Mouse (Mus musculus) kidney, embryonic 16.5 days (tissue): ENCODE data around the gene Znfx1. TPM values are rescaled to one million over a fixed set of nuclear protein-coding genes. Genes with fewer than 3 reads are reported as not detected.

Experiments used
- ATAC-seq: fragments of 200-750 bp; cut with Nextera tagmentation; 2 replicates; pipeline ENCODE4 v1.8.0; 2017; ENCODE audit warnings: moderate TSS enrichment; ENCODE audit not compliant: low FRiP score, low TSS enrichment
- H3K27ac ChIP-seq: fragments of 300-500 bp; sonication (generic); 2 replicates; pipeline ENCODE4 v1.5.1; 2014; ENCODE audit warnings: low read length
- H3K27me3 ChIP-seq: fragments of 300-500 bp; sonication (generic); 2 replicates; pipeline ENCODE4 v1.6.1; 2014; ENCODE audit warnings: low read length, control low read depth, mixed read lengths; ENCODE audit not compliant: insufficient read depth
- H3K36me3 ChIP-seq: fragments of 300-500 bp; sonication (generic); 2 replicates; pipeline ENCODE4 v1.6.1; 2014; ENCODE audit warnings: low read length, control low read depth, mixed read lengths; ENCODE audit not compliant: insufficient read depth
- H3K4me1 ChIP-seq: fragments of 300-500 bp; sonication (generic); 2 replicates; pipeline ENCODE4 v1.6.1; 2014; ENCODE audit warnings: low read length, control low read depth, mixed read lengths; ENCODE audit not compliant: insufficient read depth
- H3K4me2 ChIP-seq: fragments of 300-500 bp; sonication (generic); replicated peaks from 2 replicates; pipeline ENCODE4 v1.6.1; 2014; ENCODE audit warnings: low read depth, low read length
- H3K4me3 ChIP-seq: fragments of 300-500 bp; sonication (generic); 2 replicates; pipeline ENCODE4 v1.5.1; 2014; ENCODE audit warnings: mild to moderate bottlenecking, low read length
- H3K9ac ChIP-seq: fragments of 300-500 bp; sonication (generic); replicated peaks from 2 replicates; pipeline ENCODE4 v1.6.1; 2014; ENCODE audit warnings: low read length
- H3K9me3 ChIP-seq: fragments of 300-500 bp; sonication (generic); 2 replicates; pipeline ENCODE4 v1.6.1; 2016; ENCODE audit warnings: low read length, control low read depth
- WGBS: fragments of 180-500 bp; shearing (Covaris S2); extraction: QIAGEN DNeasy Blood & Tissue Kit; methylation state at CpG from one replicate; pipeline ENCODE4 v1.1.7; 2014; 5-methylcytosine and 5-hydroxymethylcytosine counted together
- polyA plus RNA-seq: library from polyadenylated mRNA; unstranded; fragments of >200 nt; fragmentation: Nextera tagmentation; extraction: Ambion mirVana; gene quantifications from 2 replicates; pipeline ENCODE4 v1.2.1, GENCODE M21; 2015

Gene Znfx1
- polyA plus RNA-seq, 1 experiment from 2014 or later, result 11.8 TPM

DNA sequence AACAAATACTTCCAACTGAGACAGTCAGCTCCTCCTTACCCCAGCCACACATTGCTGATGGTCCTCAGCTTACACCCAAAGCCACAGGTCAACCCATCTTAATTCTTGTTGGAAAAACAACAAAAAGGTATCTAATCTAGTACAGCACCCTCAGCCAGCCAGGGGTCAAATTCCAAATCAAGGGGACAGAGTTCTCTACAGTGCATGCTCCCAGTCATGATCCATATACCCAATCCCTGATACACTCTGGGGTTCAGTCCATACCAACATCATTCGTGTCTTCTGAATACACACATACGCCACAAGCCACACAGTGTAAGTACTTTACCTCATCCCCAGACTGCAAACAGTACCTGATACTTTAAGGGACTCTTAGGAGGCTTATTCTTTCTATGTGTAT lies 56.5 kb downstream of the Znfx1 start:
- no peak overlapping the region for H3K9ac ChIP-seq
- H3K4me1 ChIP-seq, result no peaks in the 10 kb centered on the region
- no peaks in the 10 kb centered on the region for H3K27me3 ChIP-seq
- H3K4me2 ChIP-seq, result no peak overlapping the region
- H3K27ac ChIP-seq, result no peak overlapping the region
- 90% methylated on average over 2 of the region's 2 CpGs for WGBS
- no peaks in the 10 kb centered on the region for H3K36me3 ChIP-seq
- no peak overlapping the region for H3K4me3 ChIP-seq
- no peak for ATAC-seq
- no peaks in the 10 kb centered on the region for H3K9me3 ChIP-seq

DNA sequence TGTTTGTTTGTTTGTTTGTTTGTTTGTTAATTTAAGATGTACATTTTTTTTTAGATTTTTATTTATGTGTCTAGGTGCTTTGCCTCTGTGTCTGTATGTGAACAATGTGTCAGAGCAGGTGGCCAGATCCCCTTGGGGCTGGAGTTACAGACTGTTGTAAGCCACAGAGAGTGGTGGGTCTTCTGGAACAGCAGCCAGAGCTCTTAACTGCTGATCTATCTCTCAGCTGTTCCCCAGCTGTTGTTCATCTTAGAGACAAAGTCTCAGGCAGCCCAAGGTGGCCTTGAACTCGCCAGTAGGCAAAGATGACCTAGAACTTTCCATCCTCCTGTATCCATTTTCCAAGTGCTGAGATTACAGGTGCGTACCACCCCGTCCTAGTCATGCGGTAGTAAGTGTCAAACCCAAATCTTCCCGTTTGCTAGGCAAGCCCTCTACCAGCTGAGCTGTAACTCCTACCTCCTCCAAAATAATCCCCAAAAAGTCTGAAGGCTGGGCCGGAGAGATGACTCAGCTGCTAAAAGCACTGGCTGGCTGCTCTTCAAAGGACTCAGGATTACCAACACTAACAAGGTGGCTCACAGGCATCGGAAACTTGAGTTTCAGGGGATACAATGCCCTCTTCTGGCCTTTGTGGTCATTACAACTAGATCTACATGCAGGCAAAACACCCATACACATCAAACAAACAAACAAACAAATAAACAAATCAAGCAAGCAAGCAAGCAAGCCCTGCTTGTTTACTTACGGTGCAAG lies 58.5 kb downstream of the Znfx1 start:
- Histone ChIP-seq H3K9me3 (no peaks in the 10 kb centered on the region), H3K27ac (no peak overlapping the region), H3K4me3 (no peak overlapping the region), H3K36me3 (no peaks in the 10 kb centered on the region), H3K9ac (no peak overlapping the region), H3K4me1 (no peaks in the 10 kb centered on the region), H3K27me3 (no peaks in the 10 kb centered on the region), H3K4me2 (no peak overlapping the region)
- 44% methylated on average over 8 of the region's 8 CpGs for WGBS
- no peak for ATAC-seq

DNA sequence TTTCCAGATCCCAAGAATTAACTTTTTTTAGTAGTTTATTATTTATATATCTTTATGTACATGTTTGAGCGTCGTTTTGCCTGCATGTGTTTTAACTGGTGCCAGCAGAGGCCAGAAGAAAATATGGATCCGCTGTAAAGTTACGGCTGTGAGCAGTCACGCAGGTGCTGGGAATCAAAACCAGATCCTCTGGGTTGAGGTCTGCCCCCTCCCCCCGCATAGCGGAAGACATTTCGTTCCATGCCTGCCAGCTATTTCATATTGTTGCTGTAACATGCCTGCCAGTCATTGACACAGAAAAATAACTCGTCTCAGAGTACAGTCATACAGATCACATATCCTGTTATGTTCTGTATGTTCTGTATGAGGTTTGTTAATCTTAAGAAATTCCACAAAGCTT lies 61.3 kb downstream of the Znfx1 start:
- H3K4me3 ChIP-seq, result no peak overlapping the region
- no peaks in the 10 kb centered on the region for H3K9me3 ChIP-seq
- no peak overlapping the region for H3K27ac ChIP-seq
- ATAC-seq, result no peak
- H3K36me3 ChIP-seq, result no peaks in the 10 kb centered on the region
- H3K4me1 ChIP-seq, result peaks cover 4% of the 10 kb centered on the region; the same call in 1 of the 2 replicates
- WGBS, result 80% methylated on average over 9 of the region's 9 CpGs
- H3K27me3 ChIP-seq, result no peaks in the 10 kb centered on the region
- no peak overlapping the region for H3K4me2 ChIP-seq
- no peak overlapping the region for H3K9ac ChIP-seq

DNA sequence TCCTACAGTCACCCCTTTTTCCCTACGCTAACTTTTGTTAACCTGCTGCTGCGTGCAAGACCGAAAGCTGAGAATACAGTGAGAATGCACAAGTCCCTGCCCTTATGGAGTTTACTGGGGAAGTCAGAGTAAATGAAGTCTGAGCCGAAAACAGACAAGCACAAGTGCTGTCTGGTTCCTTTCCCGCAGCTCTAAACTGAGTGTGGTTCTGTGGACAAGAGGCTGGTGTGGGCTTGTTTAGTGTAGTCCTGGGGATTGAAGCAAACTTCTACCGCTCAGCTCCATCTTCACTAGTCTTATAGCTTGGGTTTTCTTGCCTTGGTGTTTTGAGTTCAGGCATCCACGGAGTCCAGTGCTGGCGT lies 66.3 kb downstream of the Znfx1 start:
- 40% methylated on average over 8 of the region's 8 CpGs for WGBS
- Histone ChIP-seq H3K27me3 (no peaks in the 10 kb centered on the region), H3K27ac (peak overlapping the region; percentile 51), H3K9me3 (no peaks in the 10 kb centered on the region), H3K9ac (peak overlapping the region; percentile 59), H3K4me2 (peak overlapping the region; percentile 47), H3K4me1 (peaks cover 38% of the 10 kb centered on the region), H3K4me3 (peak overlapping the region; percentile 96), H3K36me3 (no peaks in the 10 kb centered on the region)
- ATAC-seq, result peak; percentile 32

DNA sequence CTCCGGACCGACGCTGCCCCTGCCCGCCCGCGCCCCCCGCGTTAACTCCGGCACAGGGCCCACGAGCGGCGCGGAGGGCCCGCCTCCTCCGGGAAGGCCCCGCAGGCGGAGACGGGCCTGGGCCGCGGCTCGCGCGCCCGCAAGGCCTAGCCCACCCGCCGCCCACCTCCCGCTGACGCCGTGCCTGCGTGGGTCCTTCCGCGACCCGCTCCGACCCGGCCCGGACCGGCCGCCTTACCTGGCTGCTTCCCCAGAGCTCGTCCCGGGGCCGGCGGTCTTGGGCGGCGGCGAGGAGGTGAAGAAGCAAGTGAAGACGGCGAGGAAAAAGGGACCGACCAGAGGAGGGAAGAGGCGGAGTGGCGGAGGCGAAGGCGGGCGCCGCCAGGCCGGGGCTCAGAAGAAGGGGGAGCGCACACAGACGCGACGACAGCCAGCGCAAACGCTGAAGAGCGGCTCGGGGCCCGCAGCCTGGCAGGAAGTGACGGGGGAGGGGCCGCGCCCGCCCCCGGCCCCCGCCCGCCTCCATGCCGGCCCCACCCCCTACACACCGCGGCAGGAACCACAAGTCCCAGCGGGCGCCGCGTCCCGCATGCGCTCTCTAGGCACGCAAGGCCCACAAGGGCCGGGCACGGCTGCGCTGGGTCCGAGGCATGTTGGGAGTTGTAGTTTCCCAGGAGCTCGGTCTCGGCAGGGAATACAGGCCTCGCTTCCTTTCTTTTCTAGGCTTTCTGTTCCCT lies 66.9 kb downstream of the Znfx1 start, which contains the start of gene Stau1:
TSS of gene Stau1 (minus strand) at position 504 of the 737 bp plus-strand sequence.
- H3K4me3 ChIP-seq, result peak within 1 kb of the TSS; percentile 96
- H3K27ac ChIP-seq, result peak within 1 kb of the TSS; percentile 96
- WGBS, result under 1% methylated on average over 53 of the region's 88 CpGs

DNA sequence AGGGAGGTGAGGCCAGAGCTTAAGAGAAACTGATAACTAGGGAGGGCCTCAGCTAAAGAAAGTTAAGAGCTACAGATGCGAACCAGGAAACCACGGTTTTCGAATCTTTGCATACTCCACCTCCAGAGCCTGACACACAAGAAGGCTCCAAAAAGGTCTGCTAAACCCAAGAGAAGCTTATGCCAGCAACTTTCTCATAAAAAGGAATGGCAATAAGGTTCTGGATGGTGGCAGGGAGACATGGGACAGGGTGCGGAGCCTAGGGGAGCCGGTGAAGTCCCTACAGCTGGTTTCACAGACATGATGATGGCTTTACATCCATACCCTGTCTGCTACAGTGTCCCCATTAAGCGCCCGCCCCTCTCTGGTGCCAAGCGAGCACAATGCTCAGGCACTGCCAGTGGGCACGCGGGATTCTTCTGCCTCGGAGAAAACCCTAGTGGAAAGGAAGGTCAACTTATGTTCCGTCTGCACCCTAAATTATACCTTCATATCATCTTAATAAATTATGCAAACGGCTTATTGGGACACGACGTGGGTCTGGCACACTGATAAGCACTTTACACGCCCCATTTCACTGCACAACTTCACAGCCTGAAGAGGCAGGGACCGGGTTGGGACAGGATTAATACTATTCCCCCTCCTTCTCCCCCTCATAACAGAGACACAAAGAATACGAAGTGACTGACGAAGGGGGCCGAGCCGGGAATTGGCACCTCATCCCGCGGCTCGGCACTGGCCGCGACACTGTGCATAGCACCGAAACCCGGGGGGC lies 67.6 kb downstream of the Znfx1 start:
- Histone ChIP-seq H3K4me2 (peak overlapping the region; percentile 75), H3K36me3 (no peaks in the 10 kb centered on the region), H3K27me3 (no peaks in the 10 kb centered on the region), H3K4me1 (peaks cover 41% of the 10 kb centered on the region), H3K9ac (peak overlapping the region; percentile 98), H3K4me3 (peak overlapping the region; percentile 96), H3K9me3 (no peaks in the 10 kb centered on the region), H3K27ac (peak overlapping the region; percentile 96)
- 1% methylated on average over 28 of the region's 28 CpGs for WGBS
- ATAC-seq, result peak; percentile 3; the same call in 1 of the 2 replicates

More for the DNA sequence above, 66.9 kb downstream of the Znfx1 start, which contains the start of gene Stau1:
- H3K4me2 ChIP-seq, result peak within 1 kb of the TSS; percentile 75
- peak within 1 kb of the TSS; percentile 98 for H3K9ac ChIP-seq
- H3K27me3 ChIP-seq, result no peaks in the 10 kb centered on the region
- no peaks in the 10 kb centered on the region for H3K9me3 ChIP-seq
- H3K36me3 ChIP-seq, result no peaks in the 10 kb centered on the region
- peaks cover 39% of the 10 kb centered on the region for H3K4me1 ChIP-seq
- ATAC-seq, result peak; percentile 100

DNA sequence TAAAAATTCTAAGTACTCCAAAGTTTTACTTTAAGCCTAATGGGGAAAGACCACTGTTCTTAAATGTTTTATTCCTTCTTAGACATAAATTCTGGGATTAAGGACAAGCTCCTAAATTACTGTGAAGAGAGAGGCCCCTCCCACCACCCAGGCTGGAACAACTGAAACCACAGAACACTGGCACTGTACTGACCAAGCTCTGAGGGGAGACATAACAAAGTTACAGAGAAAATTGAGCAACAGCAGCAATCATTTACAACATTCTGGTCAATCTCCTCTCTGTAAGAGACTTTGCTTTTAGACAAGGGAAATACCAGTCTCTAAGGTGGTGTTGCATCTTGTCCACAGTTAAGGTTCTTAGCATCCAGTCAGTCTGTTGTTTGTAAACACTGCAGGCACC lies 70.9 kb downstream of the Znfx1 start:
- no peaks in the 10 kb centered on the region for H3K27me3 ChIP-seq
- no peak overlapping the region for H3K4me3 ChIP-seq
- H3K9ac ChIP-seq, result no peak overlapping the region
- ATAC-seq, result no peak
- no peak overlapping the region for H3K4me2 ChIP-seq
- no peak overlapping the region for H3K27ac ChIP-seq
- no peaks in the 10 kb centered on the region for H3K36me3 ChIP-seq
- H3K9me3 ChIP-seq, result no peaks in the 10 kb centered on the region
- H3K4me1 ChIP-seq, result peaks cover 45% of the 10 kb centered on the region

DNA sequence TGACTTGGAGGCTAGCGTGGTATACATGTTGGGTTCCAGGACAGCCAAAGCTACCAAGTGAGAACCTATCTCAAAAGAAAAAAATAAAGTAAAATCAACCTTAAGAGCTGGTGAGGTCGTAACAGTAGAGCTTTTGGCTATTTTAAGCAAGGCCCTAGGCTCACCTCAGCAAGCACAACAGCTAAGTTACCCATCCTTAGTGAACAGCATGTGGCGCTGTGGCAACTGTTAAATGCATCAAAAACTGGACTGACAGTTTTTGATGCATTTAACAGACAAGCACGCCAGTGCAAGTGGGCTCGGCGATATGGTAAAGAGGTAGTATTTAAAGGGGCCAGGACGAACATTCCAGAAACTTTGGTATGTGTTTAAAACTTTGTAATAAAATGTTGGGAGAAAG lies 72.0 kb downstream of the Znfx1 start:
- no peak overlapping the region for H3K9ac ChIP-seq
- no peaks in the 10 kb centered on the region for H3K36me3 ChIP-seq
- no peaks in the 10 kb centered on the region for H3K9me3 ChIP-seq
- no peak overlapping the region for H3K27ac ChIP-seq
- H3K4me1 ChIP-seq, result peaks cover 41% of the 10 kb centered on the region
- 78% methylated on average over 7 of the region's 7 CpGs for WGBS
- ATAC-seq, result no peak
- no peaks in the 10 kb centered on the region for H3K27me3 ChIP-seq
- H3K4me3 ChIP-seq, result no peak overlapping the region
- no peak overlapping the region for H3K4me2 ChIP-seq
